ENCODE assay signal across 20 mouse cellular contexts in genomic region chr1:27895333-27895732, GRCm38 (mm10).
"Had no signal": no experiment of that assay in that cellular context is flagged by ENCODE, and none has a peak within 500 bp of the region (broad histone marks: within the 10 kb centered on the region; RNA-seq: fewer than 3 reads in every experiment).

No protein-coding gene starts in this region.

- H3K4me3 ChIP-seq: limb, embryonic 12.5 days; limb, embryonic 15.5 days; liver, embryonic 13.5 days; midbrain, embryonic 13.5 days; neural tube, embryonic 12.5 days; neural tube, embryonic 15.5 days had no signal

- H3K36me3 ChIP-seq: limb, embryonic 12.5 days; limb, embryonic 15.5 days; liver, embryonic 13.5 days; midbrain, embryonic 13.5 days; neural tube, embryonic 12.5 days; neural tube, embryonic 15.5 days had no signal

- H3K4me2 ChIP-seq: limb, embryonic 12.5 days; limb, embryonic 15.5 days; liver, embryonic 13.5 days; midbrain, embryonic 13.5 days; neural tube, embryonic 12.5 days; neural tube, embryonic 15.5 days had no signal

- ATAC-seq: inflammation-experienced regulatory T-cells, adult 6 months; intestine, embryonic 16.5 days; midbrain, embryonic 13.5 days had no signal

- H3K9ac ChIP-seq: limb, embryonic 12.5 days; limb, embryonic 15.5 days; liver, embryonic 13.5 days; midbrain, embryonic 13.5 days; neural tube, embryonic 12.5 days; neural tube, embryonic 15.5 days had no signal

- DNase-seq: kidney, adult 18-20 months; kidney, adult 9 months; kidney, postnatal 36 days; left cerebral cortex, postnatal 4 days; liver, embryonic 13.5 days; lung, adult 2 months; lung, postnatal 14 days; lung, postnatal 4 days; retina, postnatal 1 day; right cerebral cortex, postnatal 25 days; thymus, adult 2 months; thymus, postnatal 14 days; thymus, postnatal 4 days had no signal

- H3K4me1 ChIP-seq: limb, embryonic 12.5 days; limb, embryonic 15.5 days; liver, embryonic 13.5 days; midbrain, embryonic 13.5 days; neural tube, embryonic 12.5 days; neural tube, embryonic 15.5 days had no signal

- H3K27me3 ChIP-seq: limb, embryonic 12.5 days; limb, embryonic 15.5 days; liver, embryonic 13.5 days; midbrain, embryonic 13.5 days; neural tube, embryonic 12.5 days; neural tube, embryonic 15.5 days had no signal

- H3K27ac ChIP-seq: limb, embryonic 12.5 days; limb, embryonic 15.5 days; liver, embryonic 13.5 days; midbrain, embryonic 13.5 days; neural tube, embryonic 12.5 days; neural tube, embryonic 15.5 days had no signal

- H3K9me3 ChIP-seq: limb, embryonic 12.5 days; limb, embryonic 15.5 days; liver, embryonic 13.5 days; midbrain, embryonic 13.5 days; neural tube, embryonic 12.5 days; neural tube, embryonic 15.5 days had no signal
